In the genomic region with DNA sequence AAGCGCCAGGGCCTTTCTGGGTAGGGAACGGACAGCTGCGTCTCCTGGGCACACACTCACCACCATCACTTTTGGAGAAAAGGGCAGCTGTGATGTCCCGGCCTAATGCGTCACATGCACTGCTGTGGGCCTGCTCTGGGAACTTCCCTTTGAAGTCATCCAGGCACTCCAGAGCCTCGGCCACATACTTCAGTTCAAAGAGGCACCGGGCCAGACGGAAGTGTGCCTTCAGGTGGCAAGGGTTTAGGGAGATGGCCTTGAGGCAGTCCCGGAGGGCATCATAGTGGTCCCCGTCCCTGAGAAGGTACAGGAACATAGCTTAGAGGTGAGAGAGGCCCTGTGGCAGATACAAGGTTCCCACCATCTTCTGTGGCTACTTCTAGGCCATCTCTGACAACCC, we compare ENCODE assay signal across 11 mouse cellular contexts. TPM values are rescaled to one million over a fixed set of nuclear protein-coding genes. Genes with fewer than 3 reads are reported as not detected.
DNase-seq lines count a peak whose midpoint lies in the region; ATAC-seq lines count a peak whose summit lies in the region.
"Had no signal": no experiment of that assay in that cellular context is flagged by ENCODE, and none has a peak within 500 bp of the region (broad histone marks: within the 10 kb centered on the region; RNA-seq: fewer than 3 reads in every experiment).

No protein-coding gene starts in this region.

- H3K4me2 ChIP-seq in forebrain, embryonic 12.5 days, result no peak overlapping the region
- H3K4me2 ChIP-seq in forebrain, embryonic 11.5 days (ENCODE audit: low read depth, low read length, severe bottlenecking), result no peak overlapping the region
- no peak overlapping the region for H3K4me2 ChIP-seq in midbrain, embryonic 13.5 days (replicated peaks)
- H3K4me2 ChIP-seq in forebrain, embryonic 15.5 days (replicated peaks), result no peak overlapping the region
- H3K4me2 ChIP-seq in neural tube, embryonic 14.5 days (ENCODE audit: low read depth, low read length), result no peak overlapping the region
- H3K4me2 ChIP-seq: heart, embryonic 12.5 days; stomach, embryonic 15.5 days had no signal

- no peaks in the 10 kb centered on the region for H3K9me3 ChIP-seq in forebrain, embryonic 12.5 days
- no peaks in the 10 kb centered on the region for H3K9me3 ChIP-seq in forebrain, embryonic 11.5 days (ENCODE audit: control insufficient read depth, low read length)
- H3K9me3 ChIP-seq in midbrain, embryonic 13.5 days, result no peaks in the 10 kb centered on the region
- no peaks in the 10 kb centered on the region for H3K9me3 ChIP-seq in midbrain, embryonic 10.5 days (replicated peaks)
- H3K9me3 ChIP-seq in forebrain, embryonic 15.5 days, result no peaks in the 10 kb centered on the region
- no peaks in the 10 kb centered on the region for H3K9me3 ChIP-seq in neural tube, embryonic 14.5 days (ENCODE audit: control insufficient read depth, low read length)
- H3K9me3 ChIP-seq: heart, embryonic 12.5 days; megakaryocyte, embryonic 14.5 days; stomach, embryonic 15.5 days had no signal

- peaks cover 55% of the 10 kb centered on the region for H3K36me3 ChIP-seq in forebrain, embryonic 12.5 days (replicated peaks)
- no peaks in the 10 kb centered on the region; the same call in 1 of the 2 replicates for H3K36me3 ChIP-seq in forebrain, embryonic 11.5 days (ENCODE audit: control insufficient read depth, insufficient read depth, low read length)
- H3K36me3 ChIP-seq in midbrain, embryonic 13.5 days, result peaks cover 61% of the 10 kb centered on the region
- peaks cover 65% of the 10 kb centered on the region for H3K36me3 ChIP-seq in midbrain, embryonic 10.5 days
- H3K36me3 ChIP-seq in forebrain, embryonic 15.5 days, result peaks cover 35% of the 10 kb centered on the region
- peaks cover 26% of the 10 kb centered on the region for H3K36me3 ChIP-seq in neural tube, embryonic 14.5 days (ENCODE audit: control insufficient read depth, insufficient read depth, low read length)

- ATAC-seq in forebrain, embryonic 12.5 days (ENCODE audit: low FRiP score), result no peak
- ATAC-seq in forebrain, embryonic 11.5 days (replicated peaks; ENCODE audit: low FRiP score), result no peak
- 0 out of 2 replicates have a peak, but pooled peaks have one; percentile 2 for ATAC-seq in midbrain, embryonic 13.5 days
- ATAC-seq in forebrain, embryonic 15.5 days (replicated peaks), result no peak; the same call in 1 of the 2 replicates
- 0 out of 2 replicates have a peak, but pooled peaks have one; percentile 5 for ATAC-seq in neural tube, embryonic 14.5 days (ENCODE audit: low read depth)

- 0 out of 2 replicates have a peak overlapping the region, but pooled peaks have one; percentile 12 for H3K9ac ChIP-seq in forebrain, embryonic 12.5 days
- no peak overlapping the region for H3K9ac ChIP-seq in forebrain, embryonic 11.5 days (ENCODE audit: low read length)
- 0 out of 2 replicates have a peak overlapping the region, but pooled peaks have one; percentile 16 for H3K9ac ChIP-seq in midbrain, embryonic 13.5 days (replicated peaks)
- H3K9ac ChIP-seq in forebrain, embryonic 15.5 days (replicated peaks), result 0 out of 2 replicates have a peak overlapping the region, but pooled peaks have one; percentile 13
- no peak overlapping the region for H3K9ac ChIP-seq in neural tube, embryonic 14.5 days (replicated peaks; ENCODE audit: low read depth, low read length)
- H3K9ac ChIP-seq: heart, embryonic 12.5 days; stomach, embryonic 15.5 days had no signal

- peak overlapping the region; percentile 66; the same call in 1 of the 2 replicates for H3K27ac ChIP-seq in forebrain, embryonic 12.5 days
- H3K27ac ChIP-seq in forebrain, embryonic 11.5 days (ENCODE audit: low read depth, low read length), result no peak overlapping the region
- no peak overlapping the region for H3K27ac ChIP-seq in midbrain, embryonic 13.5 days
- no peak overlapping the region for H3K27ac ChIP-seq in midbrain, embryonic 10.5 days (replicated peaks)
- H3K27ac ChIP-seq in forebrain, embryonic 15.5 days (replicated peaks), result peak overlapping the region; percentile 93
- no peak overlapping the region for H3K27ac ChIP-seq in neural tube, embryonic 14.5 days (ENCODE audit: low read depth, low read length)

- H3K4me1 ChIP-seq in forebrain, embryonic 12.5 days, result peaks cover 36% of the 10 kb centered on the region
- peaks cover 16% of the 10 kb centered on the region for H3K4me1 ChIP-seq in forebrain, embryonic 11.5 days (replicated peaks; ENCODE audit: control insufficient read depth, insufficient read depth, low read length)
- H3K4me1 ChIP-seq in midbrain, embryonic 13.5 days (replicated peaks), result peaks cover 50% of the 10 kb centered on the region
- H3K4me1 ChIP-seq in midbrain, embryonic 10.5 days, result peaks cover 53% of the 10 kb centered on the region
- peaks cover 47% of the 10 kb centered on the region for H3K4me1 ChIP-seq in forebrain, embryonic 15.5 days
- H3K4me1 ChIP-seq in neural tube, embryonic 14.5 days (ENCODE audit: control insufficient read depth, insufficient read depth, low read length), result peaks cover 20% of the 10 kb centered on the region; the same call in 1 of the 2 replicates

- no peak for DNase-seq in forebrain, embryonic 11.5 days (ENCODE audit: low spot score)
- no peak for DNase-seq in midbrain, embryonic 10.5 days (ENCODE audit: low spot score)
- DNase-seq in kidney, adult 9 months, result no peak
- DNase-seq in cerebellum, postnatal 36 days, result no peak

- H3K4me3 ChIP-seq in forebrain, embryonic 12.5 days (replicated peaks), result no peak overlapping the region
- no peak overlapping the region for H3K4me3 ChIP-seq in forebrain, embryonic 11.5 days (ENCODE audit: low read depth, low read length)
- H3K4me3 ChIP-seq in midbrain, embryonic 13.5 days (replicated peaks), result no peak overlapping the region
- no peak overlapping the region for H3K4me3 ChIP-seq in midbrain, embryonic 10.5 days
- H3K4me3 ChIP-seq in forebrain, embryonic 15.5 days, result no peak overlapping the region
- no peak overlapping the region for H3K4me3 ChIP-seq in neural tube, embryonic 14.5 days (ENCODE audit: low read depth, low read length)
- H3K4me3 ChIP-seq: heart, embryonic 12.5 days; megakaryocyte, embryonic 14.5 days; stomach, embryonic 15.5 days had no signal

- H3K27me3 ChIP-seq in forebrain, embryonic 12.5 days, result 0 out of 2 replicates have a peak, but pooled peaks cover 3% of the 10 kb centered on the region
- no peaks in the 10 kb centered on the region for H3K27me3 ChIP-seq in forebrain, embryonic 11.5 days (ENCODE audit: control insufficient read depth, insufficient read depth, low read length)
- H3K27me3 ChIP-seq in midbrain, embryonic 13.5 days, result peaks cover 6% of the 10 kb centered on the region; the same call in 1 of the 2 replicates
- H3K27me3 ChIP-seq in midbrain, embryonic 10.5 days (ENCODE audit: low read depth, poor library complexity, severe bottlenecking), result peaks cover 24% of the 10 kb centered on the region
- no peaks in the 10 kb centered on the region for H3K27me3 ChIP-seq in forebrain, embryonic 15.5 days
- H3K27me3 ChIP-seq in neural tube, embryonic 14.5 days (ENCODE audit: control insufficient read depth, insufficient read depth, low read length), result no peaks in the 10 kb centered on the region
- H3K27me3 ChIP-seq: stomach, embryonic 15.5 days had no signal

- WGBS in forebrain, embryonic 12.5 days, result 76% methylated on average over 10 of the region's 10 CpGs
- 74% methylated on average over 10 of the region's 10 CpGs for WGBS in forebrain, embryonic 11.5 days
- WGBS in midbrain, embryonic 13.5 days, result 75% methylated on average over 10 of the region's 10 CpGs
- 75% methylated on average over 10 of the region's 10 CpGs for WGBS in midbrain, embryonic 10.5 days
- WGBS in forebrain, embryonic 15.5 days, result 76% methylated on average over 10 of the region's 10 CpGs
- 63% methylated on average over 10 of the region's 10 CpGs for WGBS in neural tube, embryonic 14.5 days

RNA-seq across cellular contexts. Expression of a gene that starts 19.8 kb away (rescaled TPM):
- polyA plus RNA-seq in forebrain, embryonic 12.5 days (2016; fragmentation: Nextera tagmentation; extraction: Ambion mirVana), result 70.9 and 74.3 TPM in 2 replicates
- 80.6 and 90.9 TPM in 2 replicates for polyA plus RNA-seq in forebrain, embryonic 11.5 days (2014; fragmentation: Nextera tagmentation; extraction: Ambion mirVana)
- 103 TPM in 2 replicates for polyA plus RNA-seq in midbrain, embryonic 13.5 days (2015; fragmentation: Nextera tagmentation; extraction: Ambion mirVana)
- 91.9 and 92.2 TPM in 2 replicates for polyA plus RNA-seq in midbrain, embryonic 10.5 days (2016; fragmentation: Nextera tagmentation; extraction: Ambion mirVana)
- polyA plus RNA-seq in forebrain, embryonic 15.5 days (2015; fragmentation: Nextera tagmentation; extraction: Ambion mirVana), result 107 and 112 TPM in 2 replicates
- 114 and 118 TPM in 2 replicates for polyA plus RNA-seq in neural tube, embryonic 14.5 days (2014; fragmentation: Nextera tagmentation; extraction: Ambion mirVana)

RNA-seq across cellular contexts. Expression of a gene that starts 34.4 kb away (rescaled TPM):
- 0.74 and 0.80 TPM in 2 replicates for polyA plus RNA-seq in forebrain, embryonic 12.5 days (2016; fragmentation: Nextera tagmentation; extraction: Ambion mirVana)
- polyA plus RNA-seq in forebrain, embryonic 11.5 days (2014; fragmentation: Nextera tagmentation; extraction: Ambion mirVana), result 1.5 and 2.8 TPM in 2 replicates
- polyA plus RNA-seq in midbrain, embryonic 13.5 days (2015; fragmentation: Nextera tagmentation; extraction: Ambion mirVana), result 0.40 and 0.66 TPM in 2 replicates
- polyA plus RNA-seq in midbrain, embryonic 10.5 days (2016; fragmentation: Nextera tagmentation; extraction: Ambion mirVana), result 1.3 and 1.5 TPM in 2 replicates
- polyA plus RNA-seq in forebrain, embryonic 15.5 days (2015; fragmentation: Nextera tagmentation; extraction: Ambion mirVana), result 0.29 and 0.61 TPM in 2 replicates
- 0.12 and 0.21 TPM in 2 replicates for polyA plus RNA-seq in neural tube, embryonic 14.5 days (2014; fragmentation: Nextera tagmentation; extraction: Ambion mirVana)

RNA-seq across cellular contexts. Expression of a gene that starts 55.9 kb away (rescaled TPM):
- polyA plus RNA-seq in forebrain, embryonic 12.5 days (2016; fragmentation: Nextera tagmentation; extraction: Ambion mirVana), result 21.1 and 22.9 TPM in 2 replicates
- polyA plus RNA-seq in forebrain, embryonic 11.5 days (2014; fragmentation: Nextera tagmentation; extraction: Ambion mirVana), result 21.0 and 24.7 TPM in 2 replicates
- polyA plus RNA-seq in midbrain, embryonic 13.5 days (2015; fragmentation: Nextera tagmentation; extraction: Ambion mirVana), result 18.2 and 21.8 TPM in 2 replicates
- polyA plus RNA-seq in midbrain, embryonic 10.5 days (2016; fragmentation: Nextera tagmentation; extraction: Ambion mirVana), result 19.2 and 20.0 TPM in 2 replicates
- polyA plus RNA-seq in forebrain, embryonic 15.5 days (2015; fragmentation: Nextera tagmentation; extraction: Ambion mirVana), result 16.2 and 18.1 TPM in 2 replicates
- polyA plus RNA-seq in neural tube, embryonic 14.5 days (2014; fragmentation: Nextera tagmentation; extraction: Ambion mirVana), result 22.3 and 24.5 TPM in 2 replicates

RNA-seq across cellular contexts. Expression of a gene that starts 56.7 kb away (rescaled TPM):
- 1.3 TPM in 2 replicates for polyA plus RNA-seq in forebrain, embryonic 12.5 days (2016; fragmentation: Nextera tagmentation; extraction: Ambion mirVana)
- 1.2 and 3.0 TPM in 2 replicates for polyA plus RNA-seq in forebrain, embryonic 11.5 days (2014; fragmentation: Nextera tagmentation; extraction: Ambion mirVana)
- 0.79 and 2.3 TPM in 2 replicates for polyA plus RNA-seq in midbrain, embryonic 13.5 days (2015; fragmentation: Nextera tagmentation; extraction: Ambion mirVana)
- polyA plus RNA-seq in midbrain, embryonic 10.5 days (2016; fragmentation: Nextera tagmentation; extraction: Ambion mirVana), result 2.6 and 3.0 TPM in 2 replicates
- polyA plus RNA-seq in forebrain, embryonic 15.5 days (2015; fragmentation: Nextera tagmentation; extraction: Ambion mirVana), result 1.7 and 1.8 TPM in 2 replicates
- polyA plus RNA-seq in neural tube, embryonic 14.5 days (2014; fragmentation: Nextera tagmentation; extraction: Ambion mirVana), result 2.6 and 2.9 TPM in 2 replicates

Comparison
In these comparisons a context has a peak if more than half of its experiments do, and no peak if none do; other contexts are left out.
1. H3K27ac ChIP-seq: peak in forebrain, embryonic 12.5 days (single experiment) and forebrain, embryonic 15.5 days (single experiment); none in forebrain, embryonic 11.5 days (single experiment), midbrain, embryonic 13.5 days (single experiment), midbrain, embryonic 10.5 days (single experiment) and neural tube, embryonic 14.5 days (single experiment).
2. H3K9ac ChIP-seq: peak in forebrain, embryonic 12.5 days (single experiment), midbrain, embryonic 13.5 days (single experiment) and forebrain, embryonic 15.5 days (single experiment); none in forebrain, embryonic 11.5 days (single experiment) and neural tube, embryonic 14.5 days (single experiment).
3. ATAC-seq: peak in midbrain, embryonic 13.5 days (single experiment) and neural tube, embryonic 14.5 days (single experiment); none in forebrain, embryonic 12.5 days (single experiment), forebrain, embryonic 11.5 days (single experiment) and forebrain, embryonic 15.5 days (single experiment).